Mouse (Mus musculus) G1E (cell line): Measurements from ENCODE around the gene Acot6.

Source experiments
- CTCF ChIP-seq: IDR thresholded peaks from 2 replicates; pipeline ENCODE4 v1.5.1; 2012; ENCODE audit warnings: low read depth, low read length, inconsistent platforms, mixed read lengths
- GATA2 ChIP-seq: IDR thresholded peaks from 2 replicates; pipeline ENCODE4 v1.6.1; 2012; ENCODE audit warnings: low read depth, low read length, inconsistent platforms, borderline replicate concordance

- TF ChIP-seq CTCF (no peak), GATA2 (no peak)
Measured at GRCm38 (mm10) chr12:84158156-84158555, 57.7 kb downstream of the Acot6 start.
